In genomic region chr4:136696381-136696925, GRCm38 (mm10) we compare ENCODE assay signal across 9 mouse cellular contexts.
DNase-seq lines count a peak whose midpoint lies in the region; ATAC-seq and TF ChIP-seq lines count a peak whose summit lies in the region.
"Had no signal": no experiment of that assay in that cellular context is flagged by ENCODE, and none has a peak within 500 bp of the region (broad histone marks: within the 10 kb centered on the region; RNA-seq: fewer than 3 reads in every experiment).

No protein-coding gene starts in this region.

- no peak overlapping the region for H3K27ac ChIP-seq in forebrain, embryonic 10.5 days
- H3K27ac ChIP-seq in forebrain, embryonic 16.5 days (ENCODE audit: low read length), result no peak overlapping the region
- no peak overlapping the region for H3K27ac ChIP-seq in kidney, embryonic 15.5 days

- TF ChIP-seq CTCF in G1E (IDR thresholded peaks at IDR 0.05; ENCODE audit: low read depth, low read length), result peak; percentile 99
- TF ChIP-seq CTCF in lung, adult 2 months (IDR thresholded peaks at IDR 0.05; ENCODE audit: insufficient read depth, low read length), result peak; percentile 93

- TF ChIP-seq POLR2A in lung, adult 2 months (IDR thresholded peaks at IDR 0.05; ENCODE audit: borderline replicate concordance, extremely low read depth, low read depth, low read length), result no peak

- H3K4me1 ChIP-seq in forebrain, embryonic 10.5 days, result peaks cover 44% of the 10 kb centered on the region
- peaks cover 18% of the 10 kb centered on the region for H3K4me1 ChIP-seq in forebrain, embryonic 16.5 days (replicated peaks; ENCODE audit: control insufficient read depth, insufficient read depth, low read length)
- H3K4me1 ChIP-seq in G1E (ENCODE audit: insufficient read depth, low read depth, low read length), result no peaks in the 10 kb centered on the region
- peaks cover 8% of the 10 kb centered on the region; the same call in 1 of the 2 replicates for H3K4me1 ChIP-seq in kidney, embryonic 15.5 days
- H3K4me1 ChIP-seq in lung, adult 2 months (ENCODE audit: control insufficient read depth, insufficient read depth, low read length), result no peaks in the 10 kb centered on the region

- H3K4me2 ChIP-seq in forebrain, embryonic 16.5 days (ENCODE audit: low read length), result no peak overlapping the region
- H3K4me2 ChIP-seq in kidney, embryonic 15.5 days, result no peak overlapping the region

- no peak for ATAC-seq in forebrain, embryonic 16.5 days
- peak; percentile 22; the same call in 1 of the 2 replicates for ATAC-seq in G1E (ENCODE audit: extremely low read depth, insufficient number of reproducible peaks, low FRiP score, poor library complexity, severe bottlenecking)
- peak; percentile 54; the same call in 1 of the 2 replicates for ATAC-seq in kidney, embryonic 15.5 days (replicated peaks; ENCODE audit: low FRiP score)
- ATAC-seq: Patski had no signal

- 0 out of 2 replicates have a peak, but pooled peaks cover 6% of the 10 kb centered on the region for H3K9me3 ChIP-seq in forebrain, embryonic 10.5 days
- no peaks in the 10 kb centered on the region for H3K9me3 ChIP-seq in forebrain, embryonic 16.5 days (ENCODE audit: control insufficient read depth, low read length)
- H3K9me3 ChIP-seq in G1E (replicated peaks), result no peaks in the 10 kb centered on the region
- no peaks in the 10 kb centered on the region for H3K9me3 ChIP-seq in kidney, embryonic 15.5 days (replicated peaks)

- WGBS in forebrain, embryonic 10.5 days, result 21% methylated on average over 5 of the region's 5 CpGs
- WGBS in forebrain, embryonic 16.5 days, result 20% methylated on average over 5 of the region's 5 CpGs
- 23% methylated on average over 5 of the region's 5 CpGs for WGBS in kidney, embryonic 15.5 days
- WGBS in lung, adult 2 months, result 19% methylated on average over 5 of the region's 5 CpGs

- H3K36me3 ChIP-seq in forebrain, embryonic 10.5 days (replicated peaks), result peaks cover 48% of the 10 kb centered on the region
- peaks cover 29% of the 10 kb centered on the region for H3K36me3 ChIP-seq in forebrain, embryonic 16.5 days (ENCODE audit: control insufficient read depth, insufficient read depth)
- H3K36me3 ChIP-seq in G1E (replicated peaks), result no peaks in the 10 kb centered on the region
- H3K36me3 ChIP-seq in kidney, embryonic 15.5 days, result peaks cover 36% of the 10 kb centered on the region

- H3K4me3 ChIP-seq in forebrain, embryonic 10.5 days, result no peak overlapping the region
- no peak overlapping the region for H3K4me3 ChIP-seq in forebrain, embryonic 16.5 days (replicated peaks; ENCODE audit: low read length)
- H3K4me3 ChIP-seq in G1E (ENCODE audit: low read depth, low read length), result no peak overlapping the region
- H3K4me3 ChIP-seq in kidney, embryonic 15.5 days (replicated peaks), result no peak overlapping the region
- no peak overlapping the region for H3K4me3 ChIP-seq in lung, adult 2 months (replicated peaks; ENCODE audit: extremely low read depth, low read depth, low read length)

- no peaks in the 10 kb centered on the region for H3K27me3 ChIP-seq in forebrain, embryonic 10.5 days (ENCODE audit: poor library complexity, severe bottlenecking)
- no peaks in the 10 kb centered on the region for H3K27me3 ChIP-seq in forebrain, embryonic 16.5 days (replicated peaks; ENCODE audit: control insufficient read depth, insufficient read depth, low read length)
- peaks cover 15% of the 10 kb centered on the region; the same call in 1 of the 2 replicates for H3K27me3 ChIP-seq in G1E (ENCODE audit: insufficient read depth, low read length)
- H3K27me3 ChIP-seq in kidney, embryonic 15.5 days, result no peaks in the 10 kb centered on the region
- H3K27me3 ChIP-seq: Patski had no signal

- DNase-seq in forebrain, embryonic 10.5 days (ENCODE audit: extremely low spot score, low spot score), result peak; percentile 75
- DNase-seq in G1E (ENCODE audit: low spot score), result peak; percentile 45
- DNase-seq in cerebellum, adult 11-12 months, result peak; percentile 64
- DNase-seq in forelimb bud, embryonic 11.5 days (ENCODE audit: low read depth, low spot score), result peak; percentile 71
- DNase-seq in lung, adult 2 months, result peak; percentile 53
- DNase-seq in right cerebral cortex, postnatal 14 days, result peak; percentile 52

- no peak overlapping the region for H3K9ac ChIP-seq in forebrain, embryonic 16.5 days (replicated peaks; ENCODE audit: low read depth, low read length)
- no peak overlapping the region for H3K9ac ChIP-seq in kidney, embryonic 15.5 days
